Mouse (Mus musculus): ENCODE measurements around the gene Klk8. TPM values are rescaled to one million over a fixed set of nuclear protein-coding genes. Genes with fewer than 3 reads are reported as not detected.
A peak's percentile ranks its signal among the peaks of the same experiment; 100 is the strongest.

Gene Klk8
- polyA plus RNA-seq, 2 experiments: 18.4 to 34.7 TPM

GRCm38 (mm10) chr7:43789295-43789694 lies 8.1 kb upstream of the Klk8 start:
- no peak for DNase-seq (ENCODE audit: low spot score)
- no peak overlapping the region for H3K27ac ChIP-seq (replicated peaks; ENCODE audit: low read depth, low read length)
- no peak for ATAC-seq (ENCODE audit: low FRiP score, low read depth)
- H3K4me3 ChIP-seq (replicated peaks; ENCODE audit: low read length): no peak overlapping the region
- 59% methylated on average over 2 of the region's 2 CpGs for WGBS
- no peaks in the 10 kb centered on the region for H3K4me1 ChIP-seq (ENCODE audit: control insufficient read depth, insufficient read depth, low read length)
- H3K27me3 ChIP-seq (ENCODE audit: control insufficient read depth, insufficient read depth, low read length): no peaks in the 10 kb centered on the region
- H3K9ac ChIP-seq (ENCODE audit: low read depth, low read length, severe bottlenecking): no peak overlapping the region
- no peaks in the 10 kb centered on the region for H3K9me3 ChIP-seq (ENCODE audit: control insufficient read depth, low read length)
- no peak for TF ChIP-seq POLR2A (IDR thresholded peaks at IDR 0.05; ENCODE audit: borderline replicate concordance, extremely low read depth, insufficient read depth, insufficient read length)
- no peak overlapping the region for H3K4me2 ChIP-seq (replicated peaks; ENCODE audit: low read depth, low read length, severe bottlenecking)
- H3K36me3 ChIP-seq (ENCODE audit: control insufficient read depth, insufficient read depth, low read length): no peaks in the 10 kb centered on the region

GRCm38 (mm10) chr7:43791591-43791990 lies 5.8 kb upstream of the Klk8 start, which contains the start of gene Klk9:
Gene Klk9 (plus strand): TSS chr7:43791891.
- no peaks in the 10 kb centered on the region for H3K36me3 ChIP-seq (ENCODE audit: control insufficient read depth, insufficient read depth, low read length)
- H3K4me1 ChIP-seq (ENCODE audit: control insufficient read depth, insufficient read depth, low read length): peaks cover 3% of the 10 kb centered on the region; the same call in 1 of the 2 replicates
- no peak within 1 kb of the TSS for H3K9ac ChIP-seq (ENCODE audit: low read depth, low read length, severe bottlenecking)
- 66% methylated on average over 7 of the region's 7 CpGs for WGBS
- H3K27ac ChIP-seq (replicated peaks; ENCODE audit: low read depth, low read length): no peak within 1 kb of the TSS
- DNase-seq (ENCODE audit: low spot score) (no peak), ATAC-seq (ENCODE audit: low FRiP score, low read depth) (no peak)
- H3K4me2 ChIP-seq (replicated peaks; ENCODE audit: low read depth, low read length, severe bottlenecking): no peak within 1 kb of the TSS
- H3K27me3 ChIP-seq (ENCODE audit: control insufficient read depth, insufficient read depth, low read length): peaks cover 7% of the 10 kb centered on the region; the same call in 1 of the 2 replicates
- no peaks in the 10 kb centered on the region for H3K9me3 ChIP-seq (ENCODE audit: control insufficient read depth, low read length)
- H3K4me3 ChIP-seq (replicated peaks; ENCODE audit: low read length): no peak within 1 kb of the TSS
- no peak for TF ChIP-seq POLR2A (IDR thresholded peaks at IDR 0.05; ENCODE audit: borderline replicate concordance, extremely low read depth, insufficient read depth, insufficient read length)

- Histone ChIP-seq H3K4me1 (ENCODE audit: control insufficient read depth, insufficient read depth, low read length) (peaks cover 11% of the 10 kb centered on the region; the same call in 1 of the 2 replicates), H3K4me3 (replicated peaks; ENCODE audit: low read length) (peak overlapping the region; percentile 48), H3K27ac (replicated peaks; ENCODE audit: low read depth, low read length) (no peak overlapping the region), H3K9me3 (ENCODE audit: control insufficient read depth, low read length) (no peaks in the 10 kb centered on the region), H3K36me3 (ENCODE audit: control insufficient read depth, insufficient read depth, low read length) (no peaks in the 10 kb centered on the region), H3K27me3 (ENCODE audit: control insufficient read depth, insufficient read depth, low read length) (peaks cover 7% of the 10 kb centered on the region; the same call in 1 of the 2 replicates), H3K4me2 (replicated peaks; ENCODE audit: low read depth, low read length, severe bottlenecking) (peak overlapping the region; percentile 79), H3K9ac (ENCODE audit: low read depth, low read length, severe bottlenecking) (0 out of 2 replicates have a peak overlapping the region, but pooled peaks have one; percentile 46)
- no peak for ATAC-seq (ENCODE audit: low FRiP score, low read depth)
- WGBS: 5% methylated on average over 7 of the region's 8 CpGs
- TF ChIP-seq POLR2A (IDR thresholded peaks at IDR 0.05; ENCODE audit: borderline replicate concordance, extremely low read depth, insufficient read depth, insufficient read length): no peak
- DNase-seq (ENCODE audit: low spot score): peak; percentile 18
Measured at GRCm38 (mm10) chr7:43796355-43796754, 1.0 kb upstream of the Klk8 start.

- 0 out of 2 replicates have a peak, but pooled peaks have one; percentile 30 for ATAC-seq (ENCODE audit: low FRiP score, low read depth)
Measured at GRCm38 (mm10) chr7:43797844-43798462, 576 bp downstream of the Klk8 start.

GRCm38 (mm10) chr7:43799876-43800275 lies 2.5 kb downstream of the Klk8 start:
- ATAC-seq (ENCODE audit: low FRiP score, low read depth): no peak
- no peak overlapping the region for H3K27ac ChIP-seq (replicated peaks; ENCODE audit: low read depth, low read length)
- H3K9me3 ChIP-seq (ENCODE audit: control insufficient read depth, low read length): no peaks in the 10 kb centered on the region
- peaks cover 7% of the 10 kb centered on the region; the same call in 1 of the 2 replicates for H3K27me3 ChIP-seq (ENCODE audit: control insufficient read depth, insufficient read depth, low read length)
- DNase-seq (ENCODE audit: low spot score): no peak
- 60% methylated on average over 7 of the region's 7 CpGs for WGBS
- H3K4me3 ChIP-seq (replicated peaks; ENCODE audit: low read length): no peak overlapping the region
- no peak overlapping the region for H3K4me2 ChIP-seq (replicated peaks; ENCODE audit: low read depth, low read length, severe bottlenecking)
- TF ChIP-seq POLR2A (IDR thresholded peaks at IDR 0.05; ENCODE audit: borderline replicate concordance, extremely low read depth, insufficient read depth, insufficient read length): no peak
- H3K36me3 ChIP-seq (ENCODE audit: control insufficient read depth, insufficient read depth, low read length): no peaks in the 10 kb centered on the region
- H3K4me1 ChIP-seq (ENCODE audit: control insufficient read depth, insufficient read depth, low read length): peaks cover 11% of the 10 kb centered on the region; the same call in 1 of the 2 replicates
- H3K9ac ChIP-seq (ENCODE audit: low read depth, low read length, severe bottlenecking): no peak overlapping the region

More at GRCm38 (mm10) chr7:43797844-43798462, 576 bp downstream of the Klk8 start:
- Histone ChIP-seq H3K4me1 (ENCODE audit: control insufficient read depth, insufficient read depth, low read length) (peaks cover 11% of the 10 kb centered on the region; the same call in 1 of the 2 replicates), H3K4me3 (replicated peaks; ENCODE audit: low read length) (peak overlapping the region; percentile 48), H3K9ac (ENCODE audit: low read depth, low read length, severe bottlenecking) (peak overlapping the region; percentile 46), H3K9me3 (ENCODE audit: control insufficient read depth, low read length) (no peaks in the 10 kb centered on the region), H3K36me3 (ENCODE audit: control insufficient read depth, insufficient read depth, low read length) (no peaks in the 10 kb centered on the region), H3K27me3 (ENCODE audit: control insufficient read depth, insufficient read depth, low read length) (peaks cover 7% of the 10 kb centered on the region; the same call in 1 of the 2 replicates), H3K4me2 (replicated peaks; ENCODE audit: low read depth, low read length, severe bottlenecking) (peak overlapping the region; percentile 79), H3K27ac (replicated peaks; ENCODE audit: low read depth, low read length) (no peak overlapping the region)
- TF ChIP-seq POLR2A (IDR thresholded peaks at IDR 0.05; ENCODE audit: borderline replicate concordance, extremely low read depth, insufficient read depth, insufficient read length): no peak
- WGBS: 41% methylated on average over 13 of the region's 13 CpGs
- no peak for DNase-seq (ENCODE audit: low spot score)
